Mouse (Mus musculus) thymus, adult 2 months (tissue): ENCODE results near the gene Kcnj12.

Experiments used
- CTCF ChIP-seq: fragments of 200-500 bp; IDR thresholded peaks from 2 replicates; pipeline ENCODE4 v1.5.1; 2012; ENCODE audit warnings: mild to moderate bottlenecking, control low read depth, low read length, moderate library complexity, borderline replicate concordance; ENCODE audit not compliant: control insufficient read depth, poor library complexity, insufficient read depth; ENCODE audit errors: extremely low read depth
- POLR2A ChIP-seq: fragments of 200-500 bp; IDR thresholded peaks from 2 replicates; pipeline ENCODE4 v1.6.1; 2012; ENCODE audit warnings: mild to moderate bottlenecking, low read length, control low read depth, moderate library complexity; ENCODE audit not compliant: control insufficient read depth, poor library complexity, insufficient read depth; ENCODE audit errors: extremely low read depth

- TF ChIP-seq CTCF (no peak), POLR2A (no peak)
These were observed 2.6 kb downstream of the Kcnj12 start for GRCm38 (mm10) chr11:61024996-61025395.
